Mouse (Mus musculus) intestine, postnatal 0 days (tissue): ENCODE measurements around the gene Adh6a. TPM values are rescaled to one million over a fixed set of nuclear protein-coding genes. Genes with fewer than 3 reads are reported as not detected.

Experiments
- ATAC-seq: fragments of 200-750 bp; cut with Nextera tagmentation; 2 replicates; pipeline ENCODE4 v1.8.0; 2017; ENCODE audit warnings: mild to moderate bottlenecking, moderate TSS enrichment, moderate library complexity
- H3K27ac ChIP-seq: fragments of 300-500 bp; sonication (generic); 2 replicates; pipeline ENCODE4 v1.5.1; 2014; ENCODE audit warnings: mild to moderate bottlenecking, low read depth, low read length, moderate library complexity
- H3K27me3 ChIP-seq: fragments of 300-500 bp; sonication (generic); replicated peaks from 2 replicates; pipeline ENCODE4 v1.6.1; 2014; ENCODE audit warnings: low read length, mixed read lengths; ENCODE audit not compliant: control insufficient read depth, insufficient read depth
- H3K36me3 ChIP-seq: fragments of 300-500 bp; sonication (generic); 2 replicates; pipeline ENCODE4 v1.6.1; 2014; ENCODE audit warnings: mild to moderate bottlenecking, moderate library complexity; ENCODE audit not compliant: control insufficient read depth, insufficient read depth
- H3K4me1 ChIP-seq: fragments of 300-500 bp; sonication (generic); replicated peaks from 2 replicates; pipeline ENCODE4 v1.6.1; 2014; ENCODE audit warnings: antibody characterized with exemption, low read length, mixed read lengths; ENCODE audit not compliant: control insufficient read depth, insufficient read depth
- H3K4me2 ChIP-seq: fragments of 300-500 bp; sonication (generic); replicated peaks from 2 replicates; pipeline ENCODE4 v1.6.1; 2014; ENCODE audit warnings: low read depth, mild to moderate bottlenecking, moderate library complexity
- H3K4me3 ChIP-seq: fragments of 300-500 bp; sonication (generic); 2 replicates; pipeline ENCODE4 v1.5.1; 2014; ENCODE audit warnings: low read depth, low read length
- H3K9ac ChIP-seq: fragments of 300-500 bp; sonication (generic); 2 replicates; pipeline ENCODE4 v1.6.1; 2014; ENCODE audit warnings: mild to moderate bottlenecking, low read depth, low read length
- H3K9me3 ChIP-seq: fragments of 300-500 bp; sonication (generic); 2 replicates; pipeline ENCODE4 v1.6.1; 2016; ENCODE audit warnings: mixed run types; ENCODE audit not compliant: control insufficient read depth
- CTCF ChIP-seq: sonication (generic); IDR thresholded peaks from 2 replicates; pipeline ENCODE4 v1.5.1; 2016; ENCODE audit warnings: low read depth, mild to moderate bottlenecking, control low read depth, antibody characterized with exemption, moderate library complexity
- WGBS: fragments of 180-500 bp; shearing (Covaris S2); extraction: QIAGEN DNeasy Blood & Tissue Kit; methylation state at CpG from one replicate; pipeline ENCODE4 v1.1.7; 2014; 5-methylcytosine and 5-hydroxymethylcytosine counted together
- polyA plus RNA-seq: library from polyadenylated mRNA; unstranded; fragments of >200 nt; fragmentation: Nextera tagmentation; extraction: Ambion mirVana; gene quantifications from 2 replicates; pipeline ENCODE4 v1.2.1, GENCODE M21; 2015

Adh6a gene
- polyA plus RNA-seq, 1 experiment from 2014 or later = 6.1 TPM

DNA sequence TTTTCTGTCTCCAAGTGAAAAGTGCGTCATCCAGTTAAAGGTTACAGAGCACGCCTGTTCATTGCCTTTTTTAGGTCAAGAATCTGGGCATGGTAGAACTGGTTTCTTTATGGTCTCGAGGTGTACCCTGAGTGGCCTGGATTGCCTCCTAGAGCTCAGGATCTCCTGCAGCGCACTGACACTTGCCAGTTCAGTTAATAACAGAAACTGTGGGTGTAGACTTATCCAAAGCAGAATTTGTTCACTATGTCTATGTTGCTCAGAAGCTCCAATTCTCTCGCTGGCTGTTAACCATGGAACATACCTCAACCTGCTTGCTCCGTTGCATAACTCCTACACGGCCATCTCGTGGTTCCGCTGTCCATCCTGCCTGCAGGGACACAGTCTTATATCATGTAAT, 13.0 kb upstream of the Adh6a start:
- ATAC-seq = no peak
- no peaks in the 10 kb centered on the region; the same call in 1 of the 2 replicates for H3K9me3 ChIP-seq
- H3K36me3 ChIP-seq = no peaks in the 10 kb centered on the region
- no peak overlapping the region for H3K4me2 ChIP-seq
- peaks cover 4% of the 10 kb centered on the region for H3K4me1 ChIP-seq
- no peaks in the 10 kb centered on the region for H3K27me3 ChIP-seq
- no peak overlapping the region for H3K9ac ChIP-seq
- no peak overlapping the region for H3K4me3 ChIP-seq
- TF ChIP-seq CTCF = no peak
- H3K27ac ChIP-seq = no peak overlapping the region
- 92% methylated on average over 9 of the region's 9 CpGs for WGBS

- H3K4me1 ChIP-seq = peaks cover 4% of the 10 kb centered on the region
- no peak overlapping the region for H3K27ac ChIP-seq
- 80% methylated on average over 4 of the region's 4 CpGs for WGBS
- TF ChIP-seq CTCF = no peak
- H3K9ac ChIP-seq = no peak overlapping the region
- H3K36me3 ChIP-seq = no peaks in the 10 kb centered on the region
- ATAC-seq = no peak
- H3K27me3 ChIP-seq = no peaks in the 10 kb centered on the region
- H3K9me3 ChIP-seq = no peaks in the 10 kb centered on the region; the same call in 1 of the 2 replicates
- H3K4me3 ChIP-seq = no peak overlapping the region
- no peak overlapping the region for H3K4me2 ChIP-seq
These were observed 10.4 kb upstream of the Adh6a start for GRCm38 (mm10) chr3:138302676-138303075.

DNA sequence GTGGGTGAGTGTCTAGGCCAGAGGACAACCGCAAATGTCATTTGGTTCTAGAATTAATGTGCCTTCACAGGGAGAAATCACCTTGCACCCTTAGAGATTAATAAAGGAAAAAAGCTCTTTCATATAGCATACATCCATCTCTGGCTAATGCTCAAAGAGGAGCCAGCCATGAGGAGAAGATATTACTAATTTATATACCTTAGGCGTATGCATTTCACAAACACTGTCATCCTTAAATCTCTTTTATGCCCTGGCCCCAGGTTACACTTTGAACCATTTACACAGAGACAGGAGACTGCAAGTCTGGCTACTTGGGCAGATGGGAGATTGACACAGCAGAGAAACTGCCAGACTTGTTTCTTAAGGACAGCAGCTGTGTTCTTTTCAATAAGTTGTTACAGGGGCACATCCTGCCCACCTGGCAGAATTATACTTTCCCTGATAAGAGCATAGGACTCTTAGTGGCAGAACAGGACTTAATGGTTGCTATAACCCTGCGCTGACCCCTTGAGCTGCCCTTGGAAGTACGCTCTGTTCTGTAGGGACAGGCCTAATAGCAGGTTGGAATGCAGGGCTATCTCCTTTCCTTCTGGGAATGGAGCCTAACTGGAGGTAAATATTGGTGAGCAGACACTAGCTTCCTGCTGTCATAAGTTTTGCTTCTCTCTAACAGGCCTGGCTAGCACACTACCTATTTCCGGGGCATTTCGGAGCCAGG, 9.2 kb upstream of the Adh6a start:
- no peak for TF ChIP-seq CTCF
- H3K4me2 ChIP-seq = no peak overlapping the region
- H3K4me1 ChIP-seq = peaks cover 4% of the 10 kb centered on the region
- H3K27me3 ChIP-seq = no peaks in the 10 kb centered on the region
- H3K9ac ChIP-seq = no peak overlapping the region
- no peak overlapping the region for H3K27ac ChIP-seq
- H3K9me3 ChIP-seq = no peaks in the 10 kb centered on the region
- peak; percentile 61 for ATAC-seq
- H3K4me3 ChIP-seq = no peak overlapping the region
- WGBS = 46% methylated on average over 6 of the region's 6 CpGs
- H3K36me3 ChIP-seq = no peaks in the 10 kb centered on the region

DNA sequence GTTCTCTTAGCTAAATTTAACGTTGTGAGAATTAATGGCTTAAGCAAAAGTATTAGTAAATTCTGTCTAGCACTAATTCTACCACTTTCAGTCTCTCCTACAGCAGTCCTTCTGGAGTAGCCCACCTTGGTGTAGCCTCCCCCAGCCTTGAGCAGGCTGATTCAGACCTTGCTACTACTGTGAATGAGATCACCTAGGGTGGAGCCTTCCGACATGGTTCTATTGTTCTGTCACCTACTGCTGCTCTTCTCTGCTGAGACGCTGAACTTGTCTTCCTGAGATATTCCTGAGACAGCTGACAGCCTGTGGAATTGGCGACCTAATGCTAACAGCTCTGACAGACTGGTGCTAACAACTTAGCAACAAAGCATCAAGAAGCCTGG, 8.6 kb upstream of the Adh6a start:
- Histone ChIP-seq H3K9ac (no peak overlapping the region), H3K9me3 (no peaks in the 10 kb centered on the region), H3K4me2 (no peak overlapping the region), H3K27me3 (no peaks in the 10 kb centered on the region), H3K36me3 (no peaks in the 10 kb centered on the region), H3K27ac (no peak overlapping the region), H3K4me1 (peaks cover 4% of the 10 kb centered on the region), H3K4me3 (no peak overlapping the region)
- 27% methylated on average over 4 of the region's 4 CpGs for WGBS
- no peak for ATAC-seq
- TF ChIP-seq CTCF = no peak

GRCm38 (mm10) chr3:138305486-138306289, 7.4 kb upstream of the Adh6a start:
- H3K4me2 ChIP-seq = peak overlapping the region; percentile 60
- no peaks in the 10 kb centered on the region for H3K9me3 ChIP-seq
- ATAC-seq = no peak
- peaks cover 4% of the 10 kb centered on the region for H3K4me1 ChIP-seq
- no peak for TF ChIP-seq CTCF
- H3K27me3 ChIP-seq = no peaks in the 10 kb centered on the region
- no peak overlapping the region for H3K27ac ChIP-seq
- 41% methylated on average over 10 of the region's 10 CpGs for WGBS
- H3K36me3 ChIP-seq = no peaks in the 10 kb centered on the region
- no peak overlapping the region for H3K4me3 ChIP-seq
- no peak overlapping the region for H3K9ac ChIP-seq

DNA sequence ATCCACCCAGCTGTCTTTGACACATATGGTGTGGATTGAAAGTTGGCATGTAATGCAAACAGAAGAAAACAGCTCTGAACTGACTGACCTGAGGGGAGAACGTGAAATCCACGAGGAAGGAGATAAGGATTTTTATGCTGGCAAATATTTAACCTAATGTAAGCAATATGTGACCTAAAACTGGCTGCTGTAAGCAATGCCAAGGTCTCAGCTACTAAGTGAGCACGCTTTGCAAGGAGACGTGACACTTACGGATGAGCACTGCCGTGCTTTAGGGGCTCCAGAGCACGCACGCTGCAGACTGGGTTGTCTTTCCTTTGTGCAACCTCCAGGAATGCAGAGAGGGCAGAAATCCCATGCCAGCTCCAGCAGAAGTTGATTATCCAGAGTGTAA, 6.8 kb upstream of the Adh6a start:
- H3K27ac ChIP-seq = no peak overlapping the region
- H3K36me3 ChIP-seq = no peaks in the 10 kb centered on the region
- H3K4me1 ChIP-seq = peaks cover 4% of the 10 kb centered on the region
- no peaks in the 10 kb centered on the region for H3K9me3 ChIP-seq
- peak; percentile 60 for ATAC-seq
- no peak for TF ChIP-seq CTCF
- H3K27me3 ChIP-seq = no peaks in the 10 kb centered on the region
- 11% methylated on average over 8 of the region's 8 CpGs for WGBS
- H3K4me2 ChIP-seq = peak overlapping the region; percentile 60
- H3K4me3 ChIP-seq = no peak overlapping the region
- H3K9ac ChIP-seq = no peak overlapping the region
